Mouse (Mus musculus) midbrain, embryonic 12.5 days (tissue): ENCODE data around the gene Alx3. TPM values are rescaled to one million over a fixed set of nuclear protein-coding genes. Genes with fewer than 3 reads are reported as not detected.

Source experiments
- ATAC-seq: fragments of 200-750 bp; cut with Nextera tagmentation; 2 replicates; pipeline ENCODE4 v1.8.0; 2017; ENCODE audit warnings: low read depth, moderate TSS enrichment, moderate library complexity; ENCODE audit not compliant: low FRiP score
- H3K27ac ChIP-seq: fragments of 300-500 bp; sonication (generic); replicated peaks from 2 replicates; pipeline ENCODE4 v1.5.1; 2016; ENCODE audit warnings: mild to moderate bottlenecking
- H3K27me3 ChIP-seq: fragments of 300-500 bp; sonication (generic); 2 replicates; pipeline ENCODE4 v1.6.1; 2016; ENCODE audit warnings: mild to moderate bottlenecking
- H3K36me3 ChIP-seq: fragments of 300-500 bp; sonication (generic); 2 replicates; pipeline ENCODE4 v1.6.1; 2016
- H3K4me1 ChIP-seq: fragments of 300-500 bp; sonication (generic); 2 replicates; pipeline ENCODE4 v1.6.1; 2016
- H3K4me2 ChIP-seq: fragments of 300-500 bp; sonication (generic); replicated peaks from 2 replicates; pipeline ENCODE4 v1.6.1; 2016; ENCODE audit warnings: mild to moderate bottlenecking, moderate library complexity
- H3K4me3 ChIP-seq: fragments of 300-500 bp; sonication (generic); 2 replicates; pipeline ENCODE4 v1.5.1; 2016; ENCODE audit warnings: mild to moderate bottlenecking
- H3K9ac ChIP-seq: fragments of 300-500 bp; sonication (generic); replicated peaks from 2 replicates; pipeline ENCODE4 v1.6.1; 2016; ENCODE audit warnings: mild to moderate bottlenecking, moderate library complexity
- H3K9me3 ChIP-seq: fragments of 300-500 bp; sonication (generic); 2 replicates; pipeline ENCODE4 v1.6.1; 2016; ENCODE audit warnings: mild to moderate bottlenecking
- WGBS: fragments of 180-500 bp; shearing (Covaris S2); methylation state at CpG from one replicate; pipeline ENCODE4 v1.1.7; 2016; 5-methylcytosine and 5-hydroxymethylcytosine counted together
- polyA plus RNA-seq: library from polyadenylated mRNA; unstranded; fragments of >200 nt; fragmentation: Nextera tagmentation; extraction: Ambion mirVana; gene quantifications from 2 replicates; pipeline ENCODE4 v1.2.1, GENCODE M21; 2016

The Alx3 gene
- polyA plus RNA-seq, 1 experiment from 2014 or later, result 4.5 TPM

- Histone ChIP-seq H3K27me3 (peaks cover 13% of the 10 kb centered on the region; the same call in 1 of the 2 replicates), H3K27ac (no peak overlapping the region), H3K4me1 (0 out of 2 replicates have a peak, but pooled peaks cover 3% of the 10 kb centered on the region), H3K4me3 (no peak overlapping the region), H3K36me3 (peaks cover 39% of the 10 kb centered on the region), H3K9me3 (no peaks in the 10 kb centered on the region), H3K4me2 (no peak overlapping the region), H3K9ac (no peak overlapping the region)
- WGBS, result 55% methylated on average over 3 of the region's 3 CpGs
- ATAC-seq, result no peak
Observed at GRCm38 (mm10) chr3:107609376-107609775, 14.5 kb downstream of the Alx3 start.

DNA sequence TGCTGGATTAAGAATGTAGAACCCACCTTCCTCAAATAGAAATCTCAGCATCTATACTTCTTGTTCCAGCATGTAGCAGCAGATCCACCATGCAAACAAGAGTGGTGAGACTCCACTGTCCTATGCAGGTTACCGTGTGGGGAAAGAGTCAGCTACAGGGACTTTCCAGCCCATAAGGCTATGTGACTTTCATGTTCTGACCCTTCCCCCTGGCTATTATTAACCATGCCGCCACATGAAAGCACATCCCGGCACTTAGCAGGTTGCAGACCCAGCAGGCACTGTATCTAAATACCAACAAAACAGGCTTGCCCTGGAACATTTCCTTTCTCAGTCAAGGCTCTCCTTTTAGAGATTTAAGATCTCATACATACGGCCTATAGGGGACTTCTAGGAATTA lies 16.6 kb downstream of the Alx3 start:
- no peak overlapping the region for H3K27ac ChIP-seq
- H3K4me3 ChIP-seq, result no peak overlapping the region
- WGBS, result 66% methylated on average over 4 of the region's 4 CpGs
- no peak overlapping the region for H3K9ac ChIP-seq
- H3K4me1 ChIP-seq, result 0 out of 2 replicates have a peak, but pooled peaks cover 3% of the 10 kb centered on the region
- peaks cover 59% of the 10 kb centered on the region for H3K36me3 ChIP-seq
- no peak overlapping the region for H3K4me2 ChIP-seq
- 0 out of 2 replicates have a peak, but pooled peaks cover 7% of the 10 kb centered on the region for H3K27me3 ChIP-seq
- ATAC-seq, result no peak
- H3K9me3 ChIP-seq, result no peaks in the 10 kb centered on the region

DNA sequence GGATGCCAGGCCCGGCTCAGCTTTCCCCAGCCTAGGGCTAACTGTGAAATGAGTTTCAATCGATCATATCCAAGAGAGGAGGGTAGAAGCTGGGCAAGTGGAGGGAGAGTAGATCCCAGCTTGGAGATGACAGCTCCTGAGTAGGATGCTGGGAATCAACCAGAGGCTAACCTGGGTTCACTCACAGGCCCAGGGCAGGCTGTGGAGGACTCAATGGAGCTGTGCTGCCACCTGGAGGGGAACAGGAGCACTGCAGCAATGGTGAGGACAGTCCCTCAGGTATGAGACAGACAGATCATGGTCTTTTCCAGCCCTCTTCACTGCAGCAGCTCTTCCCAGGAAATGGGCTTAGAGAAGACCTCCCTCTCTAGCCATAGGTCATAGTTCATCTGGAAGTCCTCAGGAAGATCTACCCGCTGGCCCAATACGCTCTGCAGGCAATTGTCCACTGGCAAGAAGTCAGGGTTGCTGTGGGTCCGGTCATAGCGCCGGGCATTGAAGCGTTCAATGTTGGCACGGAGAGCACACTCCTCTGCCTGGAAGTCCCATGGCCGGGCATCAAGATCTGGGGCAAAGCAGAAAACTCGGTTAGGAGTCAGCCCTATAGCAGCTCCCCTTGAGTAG lies 18.2 kb downstream of the Alx3 start:
- 0 out of 2 replicates have a peak, but pooled peaks cover 3% of the 10 kb centered on the region for H3K4me1 ChIP-seq
- ATAC-seq, result peak; percentile 66; the same call in 1 of the 2 replicates

GRCm38 (mm10) chr3:107617800-107618199 lies 23.0 kb downstream of the Alx3 start:
- Histone ChIP-seq H3K9me3 (no peaks in the 10 kb centered on the region), H3K9ac (no peak overlapping the region), H3K36me3 (peaks cover 96% of the 10 kb centered on the region), H3K4me1 (no peaks in the 10 kb centered on the region), H3K27ac (no peak overlapping the region), H3K4me2 (no peak overlapping the region), H3K4me3 (no peak overlapping the region), H3K27me3 (no peaks in the 10 kb centered on the region)
- no peak for ATAC-seq
- 94% methylated on average over 3 of the region's 3 CpGs for WGBS

More for the DNA sequence above, 18.2 kb downstream of the Alx3 start:
- 91% methylated on average over 11 of the region's 11 CpGs for WGBS
- no peak overlapping the region for H3K27ac ChIP-seq
- no peak overlapping the region for H3K4me3 ChIP-seq
- no peaks in the 10 kb centered on the region for H3K27me3 ChIP-seq
- no peaks in the 10 kb centered on the region for H3K9me3 ChIP-seq
- H3K9ac ChIP-seq, result no peak overlapping the region
- H3K4me2 ChIP-seq, result no peak overlapping the region
- peaks cover 75% of the 10 kb centered on the region for H3K36me3 ChIP-seq

DNA sequence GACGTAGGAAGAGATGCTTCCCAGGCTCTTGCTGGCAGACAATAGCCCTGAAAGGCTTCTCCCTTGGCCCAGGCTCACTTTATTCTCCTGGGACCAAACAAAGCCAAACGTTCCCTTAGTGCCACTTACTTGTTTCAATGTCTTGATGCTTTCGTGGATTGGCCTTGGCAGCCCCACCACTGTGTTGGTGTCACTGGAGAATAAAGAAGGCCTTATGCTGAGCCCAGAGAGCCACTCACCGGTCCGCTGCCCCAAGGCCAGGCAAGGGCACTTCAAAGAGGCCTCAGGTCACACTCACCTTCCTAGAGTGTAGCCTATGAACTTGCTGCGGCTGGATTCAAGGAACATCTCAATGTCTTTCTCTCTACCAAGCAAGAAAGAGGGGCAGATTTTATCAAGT lies 25.1 kb downstream of the Alx3 start:
- WGBS, result 86% methylated on average over 6 of the region's 6 CpGs
- H3K36me3 ChIP-seq, result peaks cover 96% of the 10 kb centered on the region

DNA sequence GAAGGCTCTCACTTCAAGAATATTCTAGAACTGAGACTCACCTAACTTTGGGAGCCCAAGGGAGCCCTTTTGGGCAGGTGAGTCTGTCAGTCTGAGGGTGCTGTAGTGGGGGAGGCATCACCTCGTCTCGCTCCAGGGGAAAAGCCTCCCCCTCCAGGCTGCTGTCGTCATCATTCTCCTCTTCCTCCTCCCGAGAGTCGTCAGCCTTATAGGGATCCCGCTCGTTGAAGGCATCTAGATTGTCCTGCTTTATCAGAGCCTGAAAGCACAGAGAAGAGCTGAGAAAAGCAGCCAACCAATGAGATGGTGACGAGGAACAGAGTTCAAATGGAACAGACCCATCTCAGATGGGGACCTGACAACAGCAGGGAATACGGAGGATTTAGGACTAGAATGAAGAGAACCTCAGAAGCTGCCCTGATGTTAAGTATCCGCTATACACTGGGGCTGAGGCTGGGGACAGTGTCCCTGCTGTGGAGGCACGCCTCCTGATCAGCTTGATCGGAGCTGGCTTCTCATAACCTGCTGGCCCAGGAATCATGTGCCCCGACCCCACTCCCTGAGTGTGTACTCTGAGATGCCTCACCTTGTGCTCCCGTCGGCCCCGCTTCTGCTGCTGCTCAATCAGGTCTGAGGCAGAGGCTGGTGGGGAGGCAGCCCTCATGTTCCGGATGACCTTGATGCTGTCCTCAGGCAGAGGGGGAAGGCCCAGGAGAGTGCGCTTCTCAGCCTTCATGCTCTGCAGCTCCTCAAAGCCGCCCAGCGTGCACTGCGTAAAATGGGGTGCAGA lies 26.6 kb downstream of the Alx3 start:
- WGBS, result 91% methylated on average over 21 of the region's 21 CpGs
- ATAC-seq, result no peak
- Histone ChIP-seq H3K36me3 (peaks cover 96% of the 10 kb centered on the region), H3K9ac (no peak overlapping the region), H3K27ac (no peak overlapping the region), H3K4me1 (no peaks in the 10 kb centered on the region), H3K4me3 (no peak overlapping the region), H3K9me3 (no peaks in the 10 kb centered on the region), H3K27me3 (no peaks in the 10 kb centered on the region), H3K4me2 (no peak overlapping the region)

More for the DNA sequence above, 25.1 kb downstream of the Alx3 start:
- Histone ChIP-seq H3K4me1 (no peaks in the 10 kb centered on the region), H3K9ac (no peak overlapping the region), H3K9me3 (no peaks in the 10 kb centered on the region), H3K4me2 (no peak overlapping the region), H3K27me3 (no peaks in the 10 kb centered on the region), H3K4me3 (no peak overlapping the region), H3K27ac (no peak overlapping the region)
- ATAC-seq, result no peak

- no peak overlapping the region for H3K4me3 ChIP-seq
- no peaks in the 10 kb centered on the region for H3K27me3 ChIP-seq
- no peak overlapping the region for H3K27ac ChIP-seq
- H3K4me2 ChIP-seq, result no peak overlapping the region
- WGBS, result 95% methylated on average over 7 of the region's 7 CpGs
- peaks cover 96% of the 10 kb centered on the region for H3K36me3 ChIP-seq
- H3K9ac ChIP-seq, result no peak overlapping the region
- H3K9me3 ChIP-seq, result no peaks in the 10 kb centered on the region
- no peaks in the 10 kb centered on the region for H3K4me1 ChIP-seq
- no peak for ATAC-seq
Observed at GRCm38 (mm10) chr3:107622537-107622936, 27.7 kb downstream of the Alx3 start.

DNA sequence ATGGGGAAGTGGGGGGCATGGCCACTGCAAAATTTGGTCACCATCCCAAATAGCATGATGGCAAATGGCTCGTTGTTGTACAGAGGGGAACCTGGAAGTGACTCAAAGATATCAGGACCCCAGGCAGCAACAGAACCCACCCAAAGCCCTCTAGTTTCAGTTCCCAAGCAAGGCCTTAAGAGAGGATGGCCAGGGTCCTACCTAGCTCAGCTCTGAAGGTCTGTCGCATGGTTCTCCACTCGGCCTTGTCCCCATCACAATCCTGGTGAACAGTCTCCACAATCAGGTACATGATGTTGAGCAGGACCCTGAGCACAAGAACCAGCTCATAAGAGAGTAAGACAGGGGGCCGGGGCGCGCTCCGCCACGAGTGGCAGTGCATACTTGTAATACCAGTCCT lies 29.6 kb downstream of the Alx3 start:
- no peak overlapping the region for H3K4me3 ChIP-seq
- no peaks in the 10 kb centered on the region for H3K27me3 ChIP-seq
- no peak overlapping the region for H3K27ac ChIP-seq
- H3K9ac ChIP-seq, result no peak overlapping the region
- no peaks in the 10 kb centered on the region for H3K9me3 ChIP-seq
- H3K4me1 ChIP-seq, result peaks cover 2% of the 10 kb centered on the region; the same call in 1 of the 2 replicates
- no peak overlapping the region for H3K4me2 ChIP-seq
- WGBS, result 95% methylated on average over 8 of the region's 8 CpGs
- peaks cover 89% of the 10 kb centered on the region for H3K36me3 ChIP-seq
- no peak for ATAC-seq

GRCm38 (mm10) chr3:107625536-107625935 lies 30.7 kb downstream of the Alx3 start:
- Histone ChIP-seq H3K4me1 (peaks cover 13% of the 10 kb centered on the region), H3K4me3 (no peak overlapping the region), H3K27ac (no peak overlapping the region), H3K9ac (no peak overlapping the region), H3K4me2 (no peak overlapping the region), H3K27me3 (no peaks in the 10 kb centered on the region), H3K9me3 (no peaks in the 10 kb centered on the region), H3K36me3 (peaks cover 84% of the 10 kb centered on the region)
- ATAC-seq, result no peak
- WGBS, result 94% methylated on average over 8 of the region's 8 CpGs

GRCm38 (mm10) chr3:107626751-107627150 lies 31.9 kb downstream of the Alx3 start:
- Histone ChIP-seq H3K4me3 (no peak overlapping the region), H3K27ac (no peak overlapping the region), H3K9me3 (no peaks in the 10 kb centered on the region), H3K4me1 (peaks cover 15% of the 10 kb centered on the region), H3K27me3 (no peaks in the 10 kb centered on the region), H3K4me2 (no peak overlapping the region), H3K36me3 (peaks cover 72% of the 10 kb centered on the region), H3K9ac (no peak overlapping the region)
- ATAC-seq, result no peak
- WGBS, result 95% methylated on average over 8 of the region's 8 CpGs

GRCm38 (mm10) chr3:107627641-107628040 lies 32.8 kb downstream of the Alx3 start:
- peaks cover 64% of the 10 kb centered on the region for H3K36me3 ChIP-seq
- H3K27ac ChIP-seq, result no peak overlapping the region
- H3K4me1 ChIP-seq, result peaks cover 15% of the 10 kb centered on the region
- H3K9ac ChIP-seq, result no peak overlapping the region
- H3K4me3 ChIP-seq, result no peak overlapping the region
- no peak for ATAC-seq
- WGBS, result 89% methylated on average over 7 of the region's 7 CpGs
- no peak overlapping the region for H3K4me2 ChIP-seq
- H3K9me3 ChIP-seq, result no peaks in the 10 kb centered on the region
- H3K27me3 ChIP-seq, result no peaks in the 10 kb centered on the region

- Histone ChIP-seq H3K27ac (no peak overlapping the region), H3K36me3 (peaks cover 55% of the 10 kb centered on the region), H3K27me3 (no peaks in the 10 kb centered on the region), H3K4me2 (no peak overlapping the region), H3K9me3 (no peaks in the 10 kb centered on the region), H3K4me1 (peaks cover 15% of the 10 kb centered on the region), H3K9ac (no peak overlapping the region), H3K4me3 (no peak overlapping the region)
- ATAC-seq, result no peak
- 94% methylated on average over 2 of the region's 2 CpGs for WGBS
Observed at GRCm38 (mm10) chr3:107628551-107628950, 33.7 kb downstream of the Alx3 start.
